Mouse (Mus musculus) forebrain, embryonic 13.5 days (tissue): ENCODE measurements around the gene Ripor2. TPM values are rescaled to one million over a fixed set of nuclear protein-coding genes. Genes with fewer than 3 reads are reported as not detected.
A peak's percentile ranks its signal among the peaks of the same experiment; 100 is the strongest.

Source experiments
- ATAC-seq: fragments of 200-750 bp; cut with Nextera tagmentation; 2 replicates; pipeline ENCODE4 v1.8.0; 2017
- H3K27ac ChIP-seq: fragments of 300-500 bp; sonication (generic); 2 replicates; pipeline ENCODE4 v1.5.1; 2015; ENCODE audit warnings: inconsistent platforms, mild to moderate bottlenecking, moderate library complexity
- H3K27me3 ChIP-seq: fragments of 300-500 bp; sonication (generic); 2 replicates; pipeline ENCODE4 v1.6.1; 2015; ENCODE audit warnings: mild to moderate bottlenecking, inconsistent platforms
- H3K36me3 ChIP-seq: fragments of 300-500 bp; sonication (generic); 2 replicates; pipeline ENCODE4 v1.6.1; 2015; ENCODE audit warnings: mild to moderate bottlenecking, inconsistent platforms; ENCODE audit not compliant: poor library complexity, severe bottlenecking
- H3K4me1 ChIP-seq: fragments of 300-500 bp; sonication (generic); 2 replicates; pipeline ENCODE4 v1.6.1; 2015; ENCODE audit warnings: inconsistent platforms
- H3K4me2 ChIP-seq: fragments of 300-500 bp; sonication (generic); 2 replicates; pipeline ENCODE4 v1.6.1; 2015; ENCODE audit warnings: inconsistent platforms, mild to moderate bottlenecking, moderate library complexity
- H3K4me3 ChIP-seq: fragments of 300-500 bp; sonication (generic); 2 replicates; pipeline ENCODE4 v1.5.1; 2015; ENCODE audit warnings: mild to moderate bottlenecking, inconsistent platforms
- H3K9ac ChIP-seq: fragments of 300-500 bp; sonication (generic); 2 replicates; pipeline ENCODE4 v1.6.1; 2015; ENCODE audit warnings: mild to moderate bottlenecking, inconsistent platforms
- H3K9me3 ChIP-seq: fragments of 300-500 bp; sonication (generic); replicated peaks from 2 replicates; pipeline ENCODE4 v1.6.1; 2016; ENCODE audit warnings: inconsistent platforms
- WGBS: fragments of 180-500 bp; shearing (Covaris S2); methylation state at CpG from one replicate; pipeline ENCODE4 v1.1.7; 2015; 5-methylcytosine and 5-hydroxymethylcytosine counted together
- polyA plus RNA-seq: library from polyadenylated mRNA; unstranded; fragments of >200 nt; fragmentation: Nextera tagmentation; extraction: Ambion mirVana; gene quantifications from 2 replicates; pipeline ENCODE4 v1.2.1, GENCODE M21; 2015

Ripor2 gene
- 15.8 and 20.0 TPM in 2 replicates for polyA plus RNA-seq

DNA sequence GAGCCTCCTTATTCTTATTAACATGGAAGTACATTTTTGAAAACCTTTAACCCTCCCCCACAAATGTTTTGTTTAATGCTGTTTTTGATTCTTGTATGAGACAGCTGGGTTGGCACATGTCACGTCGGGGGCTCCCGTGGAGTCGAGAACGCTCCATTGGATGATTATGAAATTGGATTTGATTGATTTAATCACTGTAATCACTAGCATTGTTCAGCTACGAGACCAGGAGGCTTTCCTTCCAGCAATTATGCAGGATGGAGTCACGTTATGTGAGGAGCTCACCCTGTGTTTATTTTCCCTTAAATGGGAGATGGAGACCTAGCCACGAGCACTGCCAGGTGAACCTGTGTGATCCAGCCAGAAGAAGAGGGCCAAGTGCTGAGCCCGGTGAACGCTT, at the start of gene Ripor2:
Gene Ripor2, plus strand, starts transcription at position 357 of the 400 bp plus-strand sequence.
- H3K4me2 ChIP-seq, result no peak within 1 kb of the TSS
- H3K36me3 ChIP-seq, result no peaks in the 10 kb centered on the region
- no peaks in the 10 kb centered on the region for H3K27me3 ChIP-seq
- H3K9ac ChIP-seq, result no peak within 1 kb of the TSS
- H3K4me3 ChIP-seq, result no peak within 1 kb of the TSS
- WGBS, result 50% methylated on average over 10 of the region's 10 CpGs
- peaks cover 15% of the 10 kb centered on the region for H3K4me1 ChIP-seq
- peak; percentile 79 for ATAC-seq
- no peaks in the 10 kb centered on the region for H3K9me3 ChIP-seq
- H3K27ac ChIP-seq, result peak within 1 kb of the TSS; percentile 76

DNA sequence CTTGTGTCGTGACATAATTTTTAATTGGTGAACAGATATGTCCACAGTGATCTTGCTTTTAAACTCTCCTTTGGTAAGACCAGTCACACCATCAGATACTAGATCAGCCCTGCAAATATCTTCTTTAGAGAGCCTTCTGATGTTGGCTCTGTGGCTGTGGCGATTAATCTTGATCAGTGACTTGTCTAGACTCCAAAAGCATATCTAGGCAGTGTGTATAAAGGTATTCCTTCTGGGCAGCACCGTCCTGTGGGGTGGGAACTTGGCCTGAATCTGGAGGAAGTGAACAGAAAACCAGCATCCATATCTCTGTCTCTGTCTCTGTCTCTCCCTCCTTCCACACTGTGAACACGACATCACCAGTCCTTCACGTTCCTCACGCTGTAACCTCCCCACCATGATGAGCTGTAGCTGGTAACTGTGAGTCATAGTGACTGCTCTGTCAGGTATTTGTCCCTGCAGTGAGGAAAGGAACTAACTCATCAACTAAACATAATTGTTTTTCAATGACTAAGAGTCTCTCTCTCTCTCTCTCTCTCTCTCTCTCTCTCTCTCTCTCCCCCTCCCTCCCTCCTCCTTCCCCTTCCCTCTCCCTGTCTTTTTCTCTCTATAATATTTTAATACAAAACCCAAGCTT, 45.3 kb upstream of the Ripor2 start:
- no peak overlapping the region for H3K9ac ChIP-seq
- H3K4me1 ChIP-seq, result no peaks in the 10 kb centered on the region
- WGBS, result 94% methylated on average over 6 of the region's 6 CpGs
- no peak for ATAC-seq
- H3K27ac ChIP-seq, result no peak overlapping the region
- H3K9me3 ChIP-seq, result no peaks in the 10 kb centered on the region
- no peaks in the 10 kb centered on the region for H3K27me3 ChIP-seq
- H3K4me3 ChIP-seq, result no peak overlapping the region
- H3K4me2 ChIP-seq, result no peak overlapping the region
- no peaks in the 10 kb centered on the region for H3K36me3 ChIP-seq

DNA sequence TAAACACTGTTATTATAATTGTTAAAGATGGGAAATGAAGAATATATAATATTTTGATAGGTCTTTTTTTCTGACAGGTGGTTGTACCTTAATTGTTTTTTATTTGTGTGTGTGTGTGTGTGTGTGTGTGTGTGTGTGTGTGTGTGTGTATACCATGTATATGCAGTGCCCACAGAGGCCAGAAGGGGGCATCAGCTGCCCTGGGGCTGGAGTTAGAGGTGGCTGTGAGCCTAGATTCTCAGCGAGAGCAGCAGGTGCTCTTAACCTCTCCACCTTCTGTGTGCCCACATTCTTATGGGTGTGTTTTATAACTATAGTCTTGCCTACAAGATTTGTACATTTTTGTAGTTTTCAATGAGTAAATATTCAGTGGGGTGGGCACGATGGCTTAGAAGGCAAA, 44.0 kb upstream of the Ripor2 start:
- H3K36me3 ChIP-seq, result no peaks in the 10 kb centered on the region
- H3K27ac ChIP-seq, result no peak overlapping the region
- ATAC-seq, result no peak
- H3K9me3 ChIP-seq, result no peaks in the 10 kb centered on the region
- no peaks in the 10 kb centered on the region for H3K27me3 ChIP-seq
- no peak overlapping the region for H3K4me2 ChIP-seq
- H3K9ac ChIP-seq, result no peak overlapping the region
- no peak overlapping the region for H3K4me3 ChIP-seq
- no peaks in the 10 kb centered on the region for H3K4me1 ChIP-seq
- 85% methylated on average over 2 of the region's 2 CpGs for WGBS

DNA sequence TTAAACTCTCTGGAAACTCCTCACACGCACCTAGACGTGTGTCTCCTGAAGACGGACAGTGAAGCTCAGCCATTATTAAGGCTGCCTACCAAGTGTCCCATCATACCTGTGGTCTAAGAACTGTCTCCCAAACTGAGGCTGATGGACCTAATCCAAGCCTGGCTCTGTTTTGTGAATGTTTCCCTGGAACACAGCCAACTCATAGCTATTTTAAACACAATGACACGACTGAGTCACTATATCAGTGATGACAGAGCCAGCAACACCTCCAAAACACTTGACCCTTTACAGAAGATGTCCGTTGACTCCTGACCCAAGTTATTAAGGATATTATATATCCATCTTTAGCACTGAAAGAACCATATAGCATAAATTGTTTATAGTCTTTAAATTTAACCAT, 43.0 kb upstream of the Ripor2 start:
- no peaks in the 10 kb centered on the region for H3K9me3 ChIP-seq
- no peaks in the 10 kb centered on the region for H3K27me3 ChIP-seq
- no peaks in the 10 kb centered on the region for H3K36me3 ChIP-seq
- WGBS, result 84% methylated on average over 5 of the region's 5 CpGs
- no peak overlapping the region for H3K9ac ChIP-seq
- H3K27ac ChIP-seq, result no peak overlapping the region
- no peaks in the 10 kb centered on the region for H3K4me1 ChIP-seq
- no peak overlapping the region for H3K4me2 ChIP-seq
- no peak for ATAC-seq
- H3K4me3 ChIP-seq, result no peak overlapping the region

DNA sequence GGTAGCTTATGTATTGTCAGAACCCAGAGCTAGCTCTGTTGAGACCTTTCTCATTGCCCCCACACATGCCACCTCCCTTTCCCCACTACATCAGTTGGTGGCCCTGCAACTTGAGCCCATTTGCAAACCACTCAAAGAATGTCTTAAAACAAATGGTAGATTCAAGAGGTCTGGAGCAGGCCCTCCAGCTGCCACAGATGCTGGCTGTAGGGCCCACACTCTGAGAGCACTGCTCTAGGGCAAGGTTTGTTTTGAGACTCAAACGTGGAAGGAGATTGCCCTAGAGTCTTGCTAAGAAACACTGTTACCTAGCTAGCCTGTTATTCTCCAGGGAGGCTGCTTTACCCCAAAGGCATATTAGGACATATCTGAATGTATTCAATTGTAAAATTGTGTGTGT, 36.3 kb upstream of the Ripor2 start:
- WGBS, result 45% methylated on average over 1 of the region's 1 CpGs
- Histone ChIP-seq H3K27me3 (no peaks in the 10 kb centered on the region), H3K4me3 (no peak overlapping the region), H3K27ac (no peak overlapping the region), H3K9me3 (no peaks in the 10 kb centered on the region), H3K4me1 (peaks cover 9% of the 10 kb centered on the region; the same call in 1 of the 2 replicates), H3K36me3 (no peaks in the 10 kb centered on the region), H3K4me2 (no peak overlapping the region), H3K9ac (no peak overlapping the region)
- no peak for ATAC-seq

DNA sequence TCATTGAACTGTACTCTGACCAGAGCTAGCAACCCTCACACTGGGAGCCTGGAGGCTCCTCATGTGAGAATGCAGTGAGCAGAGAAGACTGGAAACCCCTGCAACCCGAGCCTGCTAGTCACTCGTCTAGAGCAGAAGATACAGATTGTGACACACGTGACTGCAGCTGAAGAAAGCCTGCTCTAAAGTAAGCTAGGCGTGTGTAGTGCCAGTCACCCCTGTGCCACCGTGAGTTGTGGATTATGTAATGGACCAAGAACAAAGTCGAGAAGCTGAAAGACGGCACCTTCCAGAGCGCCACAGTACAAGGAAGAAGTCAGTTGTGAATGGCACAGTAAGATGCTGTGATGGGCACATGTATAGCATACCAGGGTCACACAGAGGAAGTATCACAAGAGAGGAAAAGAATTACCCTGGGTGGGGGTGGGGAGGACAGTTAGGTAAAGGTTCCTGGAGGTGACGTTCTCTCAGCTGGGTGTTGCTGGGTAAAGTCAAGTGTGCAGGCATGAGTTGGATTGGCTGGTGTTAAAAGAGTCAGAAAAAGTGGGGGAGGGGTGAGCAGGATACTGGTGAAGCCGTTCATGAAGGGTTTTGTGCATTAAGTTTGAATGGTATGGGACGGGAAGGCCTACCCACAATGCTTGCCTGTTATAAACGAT, 35.1 kb upstream of the Ripor2 start:
- no peaks in the 10 kb centered on the region for H3K27me3 ChIP-seq
- no peak for ATAC-seq
- H3K27ac ChIP-seq, result no peak overlapping the region
- peaks cover 20% of the 10 kb centered on the region for H3K4me1 ChIP-seq
- H3K36me3 ChIP-seq, result no peaks in the 10 kb centered on the region
- 89% methylated on average over 12 of the region's 12 CpGs for WGBS
- no peak overlapping the region for H3K9ac ChIP-seq
- H3K9me3 ChIP-seq, result no peaks in the 10 kb centered on the region
- H3K4me3 ChIP-seq, result no peak overlapping the region
- no peak overlapping the region for H3K4me2 ChIP-seq

DNA sequence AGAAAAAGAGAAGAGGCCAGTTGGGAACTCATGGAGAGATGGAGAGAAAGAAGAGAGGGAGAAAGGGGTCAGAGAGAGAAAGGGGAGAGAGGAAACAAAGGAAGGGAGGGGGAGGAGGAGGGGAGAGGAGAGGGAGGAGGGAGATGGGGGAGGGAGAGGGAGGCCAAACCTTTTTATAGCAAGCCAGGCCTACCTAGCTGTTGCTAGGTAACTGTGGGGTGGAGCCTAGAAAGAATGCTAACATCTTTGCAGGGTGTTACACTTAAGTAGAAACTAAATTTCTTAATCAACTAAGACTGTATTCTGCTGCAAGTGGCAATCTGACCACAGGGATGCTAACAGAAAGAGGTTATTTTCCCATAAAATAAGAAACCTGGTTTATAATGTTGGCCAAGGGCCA, 33.1 kb upstream of the Ripor2 start:
- ATAC-seq, result no peak
- Histone ChIP-seq H3K4me2 (no peak overlapping the region), H3K9ac (no peak overlapping the region), H3K4me1 (peaks cover 25% of the 10 kb centered on the region), H3K9me3 (no peaks in the 10 kb centered on the region), H3K27ac (no peak overlapping the region), H3K36me3 (no peaks in the 10 kb centered on the region), H3K27me3 (no peaks in the 10 kb centered on the region), H3K4me3 (no peak overlapping the region)

DNA sequence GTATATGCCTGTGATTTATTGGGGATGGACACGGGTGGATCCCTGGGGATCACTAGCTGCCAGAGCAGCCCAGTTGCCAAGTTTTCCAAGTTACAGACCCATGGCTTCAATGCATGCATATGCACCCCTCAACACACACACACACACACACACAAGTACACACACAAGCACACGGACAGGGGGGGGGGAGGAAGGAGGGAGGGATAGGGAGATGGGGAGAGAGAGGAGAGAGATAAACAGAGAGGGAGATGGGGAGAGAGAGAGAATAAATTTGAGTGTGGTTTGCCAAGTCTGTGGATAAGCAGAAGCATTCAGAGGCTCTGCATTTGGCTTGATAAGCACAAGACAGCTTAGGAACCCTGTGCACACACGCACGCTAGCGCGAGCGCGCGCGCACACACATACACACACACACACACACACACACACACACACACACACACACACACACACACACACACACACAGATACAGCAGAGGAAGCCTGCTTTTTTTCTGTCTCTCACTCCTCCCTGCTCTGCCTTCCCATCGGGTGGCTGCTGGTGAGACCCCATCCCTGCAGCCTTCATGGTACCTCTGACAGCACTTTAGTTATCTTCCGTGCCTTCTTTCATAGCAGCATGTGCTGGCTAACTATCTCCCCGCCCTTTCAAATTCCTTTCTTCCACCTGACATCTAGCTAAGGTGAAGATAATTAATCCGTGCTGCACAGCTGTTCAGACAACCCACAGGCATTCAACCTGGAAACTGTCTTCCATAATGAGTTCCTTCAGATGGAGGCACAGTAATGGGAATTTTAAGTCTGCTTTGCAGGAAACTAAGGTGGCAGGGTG, 30.7 kb upstream of the Ripor2 start:
- WGBS, result 43% methylated on average over 6 of the region's 14 CpGs
- Histone ChIP-seq H3K27me3 (no peaks in the 10 kb centered on the region), H3K27ac (peak overlapping the region; percentile 59), H3K4me3 (no peak overlapping the region), H3K9ac (no peak overlapping the region), H3K36me3 (no peaks in the 10 kb centered on the region), H3K4me2 (no peak overlapping the region), H3K9me3 (no peaks in the 10 kb centered on the region), H3K4me1 (peaks cover 25% of the 10 kb centered on the region)
- ATAC-seq, result peak; percentile 72

DNA sequence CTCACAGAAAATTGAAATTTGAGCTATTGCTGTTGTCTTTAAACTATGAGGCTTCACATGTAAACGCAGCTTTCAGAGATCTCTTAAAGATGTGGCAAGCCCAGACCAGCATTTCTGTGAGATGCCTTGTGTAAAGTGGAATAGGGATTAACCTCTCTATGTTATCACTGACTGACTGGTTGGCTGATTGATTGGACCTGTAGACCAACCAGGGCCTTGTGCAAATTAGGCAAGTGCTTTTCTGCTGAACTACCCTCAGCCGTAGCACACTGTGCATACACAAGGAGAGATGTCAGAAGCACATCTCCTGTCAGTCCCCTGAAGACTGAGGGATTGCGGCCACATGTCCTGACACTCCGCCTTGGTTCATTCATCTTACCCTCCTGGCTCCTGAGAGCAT, 29.9 kb upstream of the Ripor2 start:
- Histone ChIP-seq H3K27me3 (no peaks in the 10 kb centered on the region), H3K27ac (0 out of 2 replicates have a peak overlapping the region, but pooled peaks have one; percentile 59), H3K4me1 (peaks cover 25% of the 10 kb centered on the region), H3K9me3 (no peaks in the 10 kb centered on the region), H3K4me3 (no peak overlapping the region), H3K4me2 (no peak overlapping the region), H3K9ac (no peak overlapping the region), H3K36me3 (no peaks in the 10 kb centered on the region)
- no peak for ATAC-seq
- 65% methylated on average over 4 of the region's 4 CpGs for WGBS

DNA sequence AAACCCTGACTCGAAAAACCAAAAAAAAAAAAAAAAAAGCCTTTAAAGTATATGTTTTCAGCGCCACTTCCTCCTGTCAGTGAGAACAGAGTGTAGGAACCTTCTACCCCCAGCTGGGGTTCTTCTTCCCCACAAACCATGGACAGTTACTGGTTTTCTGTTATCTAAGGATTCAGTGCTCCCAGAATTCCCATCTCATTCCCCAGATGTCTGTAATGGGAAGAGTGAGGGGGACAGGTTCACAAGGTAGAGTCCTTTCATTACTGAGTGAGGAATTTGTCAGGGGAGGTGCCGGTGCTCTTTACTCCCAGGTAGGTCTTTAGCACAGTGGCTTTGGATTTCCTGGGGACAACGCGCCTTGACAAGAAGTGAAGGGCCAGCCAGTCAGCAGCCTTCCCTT, 20.6 kb upstream of the Ripor2 start:
- no peak overlapping the region for H3K27ac ChIP-seq
- H3K4me1 ChIP-seq, result peaks cover 18% of the 10 kb centered on the region
- H3K4me2 ChIP-seq, result no peak overlapping the region
- WGBS, result 92% methylated on average over 5 of the region's 5 CpGs
- no peaks in the 10 kb centered on the region for H3K27me3 ChIP-seq
- ATAC-seq, result no peak
- H3K9me3 ChIP-seq, result no peaks in the 10 kb centered on the region
- no peak overlapping the region for H3K4me3 ChIP-seq
- no peaks in the 10 kb centered on the region for H3K36me3 ChIP-seq
- no peak overlapping the region for H3K9ac ChIP-seq

DNA sequence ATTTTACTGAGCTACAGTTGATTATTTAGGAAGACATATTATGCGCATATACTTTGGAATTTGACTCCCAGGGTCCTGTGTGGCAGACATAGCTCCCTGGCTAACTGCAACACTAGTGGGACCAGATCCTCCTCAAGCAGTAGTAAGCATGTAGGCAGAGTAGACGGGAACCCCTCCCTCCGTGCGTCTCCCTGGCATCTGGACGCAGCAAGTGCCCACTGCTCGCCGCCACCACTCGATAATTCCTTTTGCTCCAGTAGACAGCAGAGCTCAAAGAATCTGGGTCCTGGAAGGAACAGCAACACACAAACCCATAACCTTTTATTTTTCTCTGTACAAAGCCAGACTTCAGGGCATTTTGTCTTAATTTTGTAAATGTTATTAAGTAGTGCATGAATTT, 17.3 kb upstream of the Ripor2 start:
- H3K4me2 ChIP-seq, result no peak overlapping the region
- H3K9ac ChIP-seq, result no peak overlapping the region
- H3K4me3 ChIP-seq, result no peak overlapping the region
- no peaks in the 10 kb centered on the region for H3K36me3 ChIP-seq
- 0 out of 2 replicates have a peak, but pooled peaks have one; percentile 36 for ATAC-seq
- 61% methylated on average over 8 of the region's 8 CpGs for WGBS
- no peaks in the 10 kb centered on the region for H3K27me3 ChIP-seq
- H3K4me1 ChIP-seq, result peaks cover 18% of the 10 kb centered on the region
- H3K27ac ChIP-seq, result no peak overlapping the region
- H3K9me3 ChIP-seq, result no peaks in the 10 kb centered on the region

DNA sequence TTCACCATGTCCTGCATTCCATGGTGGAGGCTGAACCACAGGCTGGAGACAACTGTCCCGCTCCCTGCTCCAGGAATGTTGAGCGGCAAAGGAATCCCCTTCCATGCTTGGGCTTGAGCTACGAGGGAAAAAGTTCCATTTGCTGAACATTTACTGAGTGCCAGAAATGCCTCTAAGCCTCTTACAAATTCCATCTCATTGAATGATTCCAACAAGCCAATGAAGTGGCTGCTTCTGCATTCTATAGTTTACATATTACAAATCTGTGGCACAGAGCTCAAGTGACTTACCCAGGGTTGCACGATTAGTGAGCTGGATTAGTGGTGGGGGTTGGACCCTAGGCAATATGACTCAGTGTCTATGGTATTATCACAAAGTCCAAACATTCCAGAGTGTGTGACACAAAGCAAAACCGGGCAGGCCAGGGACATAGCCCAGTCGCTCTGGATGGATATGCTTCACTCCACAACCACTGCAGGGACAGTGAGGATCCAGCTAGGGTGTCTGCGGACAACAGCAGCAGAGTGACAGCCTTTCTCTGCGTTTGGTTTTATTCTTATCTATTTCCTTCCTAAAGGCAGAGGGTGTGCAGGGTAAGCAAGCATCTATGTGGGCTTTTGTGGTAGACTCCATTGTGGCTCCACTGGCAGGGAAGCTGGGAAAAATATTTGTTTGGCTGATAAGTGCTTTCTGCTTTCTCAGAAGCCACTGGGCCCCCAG, 16.6 kb upstream of the Ripor2 start:
- H3K4me1 ChIP-seq, result peaks cover 18% of the 10 kb centered on the region

More for the DNA sequence above, 16.6 kb upstream of the Ripor2 start:
- Histone ChIP-seq H3K4me3 (no peak overlapping the region), H3K27me3 (no peaks in the 10 kb centered on the region), H3K27ac (peak overlapping the region; percentile 26; the same call in 1 of the 2 replicates), H3K9me3 (no peaks in the 10 kb centered on the region), H3K4me2 (no peak overlapping the region), H3K36me3 (no peaks in the 10 kb centered on the region), H3K9ac (no peak overlapping the region)
- 40% methylated on average over 8 of the region's 8 CpGs for WGBS
- ATAC-seq, result peak; percentile 44; the same call in 1 of the 2 replicates
